Mouse (Mus musculus): ENCODE results near the gene Vcl. TPM values are rescaled to one million over a fixed set of nuclear protein-coding genes. Genes with fewer than 3 reads are reported as not detected.

Vcl gene
- polyA plus RNA-seq, 1 experiment, result 14.7 TPM

DNA sequence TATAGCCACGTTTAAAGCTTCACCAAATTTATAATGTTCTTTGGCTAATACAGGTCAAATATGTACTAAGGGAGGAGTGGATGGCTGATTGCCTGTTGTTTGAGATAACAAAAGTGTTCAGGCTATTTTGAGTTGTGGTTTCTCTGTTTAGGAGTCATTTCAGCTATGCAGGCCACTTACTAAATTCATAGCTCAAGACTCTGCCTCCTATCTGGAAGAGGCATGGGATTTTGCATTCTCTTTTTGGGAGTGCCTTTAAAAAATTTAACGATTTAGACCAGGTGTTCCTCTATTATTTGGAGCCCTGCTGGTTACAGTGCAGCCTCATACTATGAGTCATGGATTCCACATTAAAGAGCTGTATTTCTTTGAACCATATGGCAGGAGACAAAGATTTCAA, 9.2 kb downstream of the Vcl start:
- no peak for TF ChIP-seq POLR2A (IDR thresholded peaks at IDR 0.05; ENCODE audit: control insufficient read depth, extremely low read depth, insufficient read depth, low read length, poor library complexity)
- no peak for TF ChIP-seq CTCF (IDR thresholded peaks at IDR 0.05; ENCODE audit: borderline replicate concordance, control insufficient read depth, extremely low read depth, insufficient read depth, low read length, poor library complexity)
- Histone ChIP-seq H3K27me3 (ENCODE audit: control insufficient read depth, insufficient read depth, low read length) (no peaks in the 10 kb centered on the region), H3K4me1 (replicated peaks; ENCODE audit: control insufficient read depth, insufficient read depth, low read length) (no peaks in the 10 kb centered on the region), H3K36me3 (ENCODE audit: control insufficient read depth, insufficient read depth, low read length) (no peaks in the 10 kb centered on the region), H3K4me3 (ENCODE audit: control insufficient read depth, insufficient read depth, low read length) (no peak overlapping the region), H3K27ac (ENCODE audit: control insufficient read depth, insufficient read depth, low read length) (no peak overlapping the region)
- 6% methylated on average over 2 of the region's 2 CpGs for WGBS
- no peak for DNase-seq

DNA sequence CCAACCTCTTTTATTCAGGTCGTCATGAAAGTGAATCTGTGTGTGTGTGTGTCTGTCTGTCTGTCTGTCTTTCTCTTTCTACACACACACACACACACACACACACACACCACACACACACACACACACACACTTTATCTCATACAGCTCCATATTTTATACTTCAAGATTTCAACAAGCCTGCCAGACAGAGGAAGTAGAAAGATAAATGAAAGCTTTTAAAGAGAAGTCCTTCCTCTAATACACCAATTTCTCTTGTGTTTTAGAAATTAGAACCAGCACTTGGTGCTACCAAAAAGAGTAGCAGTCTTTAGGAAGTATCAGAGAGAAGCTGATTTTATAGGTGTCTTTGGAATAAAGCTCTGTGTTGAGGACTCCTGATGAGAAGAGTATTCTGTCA, 9.7 kb downstream of the Vcl start:
- Histone ChIP-seq H3K36me3 (ENCODE audit: control insufficient read depth, insufficient read depth, low read length) (no peaks in the 10 kb centered on the region), H3K27me3 (ENCODE audit: control insufficient read depth, insufficient read depth, low read length) (no peaks in the 10 kb centered on the region), H3K27ac (ENCODE audit: control insufficient read depth, insufficient read depth, low read length) (no peak overlapping the region), H3K4me3 (ENCODE audit: control insufficient read depth, insufficient read depth, low read length) (no peak overlapping the region), H3K4me1 (replicated peaks; ENCODE audit: control insufficient read depth, insufficient read depth, low read length) (no peaks in the 10 kb centered on the region)
- TF ChIP-seq CTCF (IDR thresholded peaks at IDR 0.05; ENCODE audit: borderline replicate concordance, control insufficient read depth, extremely low read depth, insufficient read depth, low read length, poor library complexity), result no peak
- TF ChIP-seq POLR2A (IDR thresholded peaks at IDR 0.05; ENCODE audit: control insufficient read depth, extremely low read depth, insufficient read depth, low read length, poor library complexity), result no peak
- no peak for DNase-seq
- WGBS, result 0% methylated on average over 1 of the region's 1 CpGs

DNA sequence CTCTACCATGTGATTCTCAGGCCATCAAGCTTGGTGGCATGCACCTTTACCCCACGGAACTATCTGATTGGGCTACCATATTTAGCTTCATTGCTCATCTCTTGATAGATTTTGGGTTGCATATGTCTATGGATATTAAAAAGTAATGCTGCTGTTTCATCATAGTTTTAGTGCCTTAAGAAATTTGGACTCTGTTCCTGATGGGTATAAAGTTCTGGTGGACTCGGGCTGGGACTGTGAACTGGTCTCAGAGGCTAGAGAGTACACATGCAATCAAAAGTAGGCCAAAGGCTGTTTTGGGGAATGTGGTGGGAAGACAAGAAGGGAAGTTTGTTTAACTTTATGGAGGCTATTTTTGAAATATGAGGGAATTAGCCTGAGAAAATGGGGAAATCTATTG, 16.1 kb downstream of the Vcl start:
- no peak overlapping the region for H3K4me3 ChIP-seq (ENCODE audit: control insufficient read depth, insufficient read depth, low read length)
- TF ChIP-seq CTCF (IDR thresholded peaks at IDR 0.05; ENCODE audit: borderline replicate concordance, control insufficient read depth, extremely low read depth, insufficient read depth, low read length, poor library complexity) (no peak), POLR2A (IDR thresholded peaks at IDR 0.05; ENCODE audit: control insufficient read depth, extremely low read depth, insufficient read depth, low read length, poor library complexity) (no peak)
- no peak for DNase-seq
- no peak overlapping the region for H3K27ac ChIP-seq (ENCODE audit: control insufficient read depth, insufficient read depth, low read length)
- H3K36me3 ChIP-seq (ENCODE audit: control insufficient read depth, insufficient read depth, low read length), result no peaks in the 10 kb centered on the region
- no peaks in the 10 kb centered on the region for H3K4me1 ChIP-seq (replicated peaks; ENCODE audit: control insufficient read depth, insufficient read depth, low read length)
- WGBS, result 99% methylated on average over 2 of the region's 2 CpGs
- H3K27me3 ChIP-seq (ENCODE audit: control insufficient read depth, insufficient read depth, low read length), result no peaks in the 10 kb centered on the region

DNA sequence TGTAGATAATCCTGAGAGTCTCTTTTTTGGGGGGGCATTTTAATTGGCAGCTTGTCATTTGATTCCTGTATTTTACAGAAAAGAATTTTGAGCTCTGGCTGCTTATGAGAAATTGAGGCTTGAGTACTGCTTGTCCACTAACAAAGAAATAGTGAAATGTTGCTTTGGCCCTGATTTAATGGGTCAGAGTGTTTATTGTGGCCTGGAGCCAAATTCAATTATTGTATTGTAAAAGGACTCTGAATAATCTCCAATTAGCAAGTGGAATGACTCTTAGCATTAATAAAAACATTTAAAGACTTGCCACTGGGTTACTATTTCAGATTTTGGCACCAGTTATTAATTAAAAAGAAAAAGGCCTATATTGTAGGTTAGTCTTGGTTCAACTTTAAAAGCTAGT, 26.8 kb downstream of the Vcl start:
- no peak overlapping the region for H3K4me3 ChIP-seq (ENCODE audit: control insufficient read depth, insufficient read depth, low read length)
- no peaks in the 10 kb centered on the region for H3K27me3 ChIP-seq (ENCODE audit: control insufficient read depth, insufficient read depth, low read length)
- H3K27ac ChIP-seq (ENCODE audit: control insufficient read depth, insufficient read depth, low read length), result no peak overlapping the region
- DNase-seq, result no peak
- no peak for TF ChIP-seq POLR2A (IDR thresholded peaks at IDR 0.05; ENCODE audit: control insufficient read depth, extremely low read depth, insufficient read depth, low read length, poor library complexity)
- no peaks in the 10 kb centered on the region for H3K36me3 ChIP-seq (ENCODE audit: control insufficient read depth, insufficient read depth, low read length)
- no peaks in the 10 kb centered on the region for H3K4me1 ChIP-seq (replicated peaks; ENCODE audit: control insufficient read depth, insufficient read depth, low read length)

DNA sequence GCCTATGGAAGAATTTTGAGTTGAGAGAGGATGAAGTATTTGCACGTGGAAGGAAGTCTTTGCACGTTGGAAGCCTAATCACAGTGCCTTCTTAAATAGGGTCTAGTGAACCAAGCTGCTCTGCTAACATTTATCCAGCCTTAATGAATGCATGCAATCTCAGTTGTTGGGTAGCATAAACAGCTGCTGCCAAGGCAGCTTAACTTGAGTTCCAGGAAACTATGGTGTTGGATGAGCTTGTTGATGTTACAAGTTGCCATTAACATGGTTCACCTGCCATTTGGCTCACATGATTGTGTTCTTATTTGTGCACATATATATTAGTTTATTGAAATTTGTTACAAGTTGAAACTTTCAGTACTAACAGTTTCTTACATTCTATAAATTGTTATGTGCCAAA, 29.8 kb downstream of the Vcl start:
- no peak for TF ChIP-seq CTCF (IDR thresholded peaks at IDR 0.05; ENCODE audit: borderline replicate concordance, control insufficient read depth, extremely low read depth, insufficient read depth, low read length, poor library complexity)
- TF ChIP-seq POLR2A (IDR thresholded peaks at IDR 0.05; ENCODE audit: control insufficient read depth, extremely low read depth, insufficient read depth, low read length, poor library complexity), result no peak
- Histone ChIP-seq H3K36me3 (ENCODE audit: control insufficient read depth, insufficient read depth, low read length) (no peaks in the 10 kb centered on the region), H3K27ac (ENCODE audit: control insufficient read depth, insufficient read depth, low read length) (no peak overlapping the region), H3K4me1 (replicated peaks; ENCODE audit: control insufficient read depth, insufficient read depth, low read length) (no peaks in the 10 kb centered on the region), H3K4me3 (ENCODE audit: control insufficient read depth, insufficient read depth, low read length) (no peak overlapping the region), H3K27me3 (ENCODE audit: control insufficient read depth, insufficient read depth, low read length) (no peaks in the 10 kb centered on the region)
- DNase-seq, result no peak
- WGBS, result 91% methylated on average over 2 of the region's 2 CpGs

DNA sequence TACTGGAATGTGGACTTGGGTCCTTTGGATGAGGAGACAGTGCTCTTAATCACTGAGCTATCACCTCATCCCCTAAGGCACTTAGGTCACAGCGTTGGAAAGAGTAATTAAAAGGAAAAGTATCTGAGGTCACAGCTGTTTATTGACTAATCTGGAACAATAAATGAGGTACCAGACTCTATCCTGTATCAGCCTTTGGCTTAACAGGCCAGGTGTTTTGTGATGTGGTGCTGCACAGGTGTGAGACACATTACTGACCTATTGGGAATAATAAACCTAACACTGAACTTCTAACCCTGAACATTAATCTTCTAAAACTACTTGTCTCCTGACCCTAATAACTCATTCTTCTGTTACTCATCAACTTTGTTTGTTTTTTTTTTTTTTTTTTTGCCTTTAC, 33.3 kb downstream of the Vcl start:
- no peak for TF ChIP-seq CTCF (IDR thresholded peaks at IDR 0.05; ENCODE audit: borderline replicate concordance, control insufficient read depth, extremely low read depth, insufficient read depth, low read length, poor library complexity)
- TF ChIP-seq POLR2A (IDR thresholded peaks at IDR 0.05; ENCODE audit: control insufficient read depth, extremely low read depth, insufficient read depth, low read length, poor library complexity), result no peak
- no peak for DNase-seq
- H3K4me1 ChIP-seq (replicated peaks; ENCODE audit: control insufficient read depth, insufficient read depth, low read length), result no peaks in the 10 kb centered on the region

DNA sequence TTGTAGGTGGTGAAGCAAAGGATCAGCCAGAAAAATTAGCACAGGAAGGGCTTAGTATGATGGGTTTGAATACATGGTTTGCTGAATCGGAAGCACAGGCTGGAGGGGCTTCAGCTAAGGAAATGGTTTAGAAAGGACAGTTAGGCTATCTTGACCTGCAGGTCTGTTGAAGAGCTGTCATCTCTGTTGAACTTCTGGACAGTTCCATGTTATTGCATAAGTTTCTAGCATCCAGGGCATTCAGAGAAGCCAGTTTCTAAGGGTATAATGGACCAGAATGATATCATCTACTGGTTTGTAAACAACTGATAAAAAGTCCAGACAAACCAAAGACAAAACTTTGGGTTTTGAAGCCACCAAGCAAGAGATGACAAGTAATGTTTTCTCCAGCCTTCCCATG, 33.7 kb downstream of the Vcl start:
- Histone ChIP-seq H3K27me3 (ENCODE audit: control insufficient read depth, insufficient read depth, low read length) (no peaks in the 10 kb centered on the region), H3K4me3 (ENCODE audit: control insufficient read depth, insufficient read depth, low read length) (no peak overlapping the region), H3K4me1 (replicated peaks; ENCODE audit: control insufficient read depth, insufficient read depth, low read length) (no peaks in the 10 kb centered on the region), H3K27ac (ENCODE audit: control insufficient read depth, insufficient read depth, low read length) (no peak overlapping the region), H3K36me3 (ENCODE audit: control insufficient read depth, insufficient read depth, low read length) (no peaks in the 10 kb centered on the region)
- 96% methylated on average over 1 of the region's 1 CpGs for WGBS
- DNase-seq, result no peak
- TF ChIP-seq POLR2A (IDR thresholded peaks at IDR 0.05; ENCODE audit: control insufficient read depth, extremely low read depth, insufficient read depth, low read length, poor library complexity) (no peak), CTCF (IDR thresholded peaks at IDR 0.05; ENCODE audit: borderline replicate concordance, control insufficient read depth, extremely low read depth, insufficient read depth, low read length, poor library complexity) (no peak)

More for the DNA sequence above, 33.3 kb downstream of the Vcl start:
- H3K27me3 ChIP-seq (ENCODE audit: control insufficient read depth, insufficient read depth, low read length), result no peaks in the 10 kb centered on the region
- 94% methylated on average over 1 of the region's 1 CpGs for WGBS
- H3K36me3 ChIP-seq (ENCODE audit: control insufficient read depth, insufficient read depth, low read length), result no peaks in the 10 kb centered on the region
- H3K27ac ChIP-seq (ENCODE audit: control insufficient read depth, insufficient read depth, low read length), result no peak overlapping the region
- H3K4me3 ChIP-seq (ENCODE audit: control insufficient read depth, insufficient read depth, low read length), result no peak overlapping the region
